Mouse (Mus musculus) olfactory bulb, adult 2 months (tissue): ENCODE data around the gene Prr7.

ENCODE experiments used
- CTCF ChIP-seq: fragments of 200-500 bp; IDR thresholded peaks from 2 replicates; pipeline ENCODE4 v1.5.1; 2012; ENCODE audit warnings: low read depth, mild to moderate bottlenecking, low read length, moderate library complexity; ENCODE audit not compliant: insufficient read depth
- POLR2A ChIP-seq: fragments of 200-500 bp; IDR thresholded peaks from 2 replicates; pipeline ENCODE4 v1.6.1; 2012; ENCODE audit warnings: mild to moderate bottlenecking, low read depth, low read length, moderate library complexity; ENCODE audit not compliant: insufficient read depth

- TF ChIP-seq CTCF (no peak), POLR2A (no peak)
Observed at GRCm38 (mm10) chr13:55476256-55476655, 12.2 kb downstream of the Prr7 start.
